Comparison of ENCODE assay signal across 8 mouse cellular contexts in genomic region chr4:62501964-62502732, GRCm38 (mm10). TPM values are rescaled to one million over a fixed set of nuclear protein-coding genes. Genes with fewer than 3 reads are reported as not detected.
DNase-seq lines count a peak whose midpoint lies in the region; ATAC-seq lines count a peak whose summit lies in the region.

No protein-coding gene starts in this region.

- 2% methylated on average over 38 of the region's 38 CpGs for WGBS in hindbrain, embryonic 13.5 days

- peak overlapping the region; percentile 78 for H3K27ac ChIP-seq in hindbrain, embryonic 13.5 days

- peak; percentile 95 for ATAC-seq in hindbrain, embryonic 13.5 days (ENCODE audit: low FRiP score)

- peak; percentile 97 for DNase-seq in R1 (ENCODE audit: low read depth, low spot score)
- peak; percentile 91 to 93 for DNase-seq in cerebellum, postnatal 14 days
- peak; percentile 85 to 88 for DNase-seq in frontal cortex, postnatal 14 days (ENCODE audit: low spot score in 2 of 2)
- DNase-seq in layer of hippocampus, postnatal 36 days: peak; percentile 90 to 91
- DNase-seq in lung, postnatal 25 days (ENCODE audit: low spot score): peak; percentile 92
- DNase-seq in retina, adult 2 months (ENCODE audit: low read depth, low spot score): peak; percentile 68
- DNase-seq in thymus, postnatal 25 days: peak; percentile 86

- H3K4me1 ChIP-seq in hindbrain, embryonic 13.5 days (replicated peaks): peaks cover 11% of the 10 kb centered on the region

- peaks cover 28% of the 10 kb centered on the region for H3K36me3 ChIP-seq in hindbrain, embryonic 13.5 days

- peak overlapping the region; percentile 86 for H3K9ac ChIP-seq in hindbrain, embryonic 13.5 days

- no peaks in the 10 kb centered on the region for H3K27me3 ChIP-seq in hindbrain, embryonic 13.5 days

- peak overlapping the region; percentile 79 for H3K4me3 ChIP-seq in hindbrain, embryonic 13.5 days

- H3K9me3 ChIP-seq in hindbrain, embryonic 13.5 days: no peaks in the 10 kb centered on the region

- peak overlapping the region; percentile 67 for H3K4me2 ChIP-seq in hindbrain, embryonic 13.5 days

RNA-seq across cellular contexts. Expression of gene Hdhd3, which starts 1.1 kb away (rescaled TPM):
- 13.3 and 15.5 TPM in 2 replicates for polyA plus RNA-seq in hindbrain, embryonic 13.5 days (2015; fragmentation: Nextera tagmentation; extraction: Ambion mirVana)
- 10 to 100 TPM; 10.4 to 10.5 TPM for total RNA-seq in layer of hippocampus, postnatal 36 days (2021)

RNA-seq across cellular contexts. Expression of gene Alad, which starts 17.6 kb away (rescaled TPM):
- polyA plus RNA-seq in hindbrain, embryonic 13.5 days (2015; fragmentation: Nextera tagmentation; extraction: Ambion mirVana): 64.2 and 66.1 TPM in 2 replicates
- 10 to 100 TPM; 24.3 to 28.8 TPM for total RNA-seq in layer of hippocampus, postnatal 36 days (2021)

RNA-seq across cellular contexts. Expression of gene Bspry, which starts 22.3 kb away (rescaled TPM):
- polyA plus RNA-seq in hindbrain, embryonic 13.5 days (2015; fragmentation: Nextera tagmentation; extraction: Ambion mirVana): 0.43 and 0.95 TPM in 2 replicates
- total RNA-seq in layer of hippocampus, postnatal 36 days (2021): under 1 TPM; 0.52 to 0.73 TPM

RNA-seq across cellular contexts. Expression of gene Pole3, which starts 22.7 kb away (rescaled TPM):
- polyA plus RNA-seq in hindbrain, embryonic 13.5 days (2015; fragmentation: Nextera tagmentation; extraction: Ambion mirVana): 68.2 and 70.3 TPM in 2 replicates
- 10 to 100 TPM; 22.2 to 23.7 TPM for total RNA-seq in layer of hippocampus, postnatal 36 days (2021)

RNA-seq across cellular contexts. Expression of gene 4933430I17Rik, which starts 23.0 kb away (rescaled TPM):
- polyA plus RNA-seq in hindbrain, embryonic 13.5 days (2015; fragmentation: Nextera tagmentation; extraction: Ambion mirVana): 0.55 and 0.82 TPM in 2 replicates
- total RNA-seq in layer of hippocampus, postnatal 36 days (2021): under 1 TPM in 1 of 2 experiments, not detected in 1; 0.20 TPM

Comparison
In these comparisons a context has a peak if more than half of its experiments do, and no peak if none do; other contexts are left out.
1. Peak in every context shown above with its lines: DNase-seq, ATAC-seq, H3K4me3 ChIP-seq and H3K27ac ChIP-seq.